Mouse (Mus musculus): ENCODE results near the gene Pld4.

GRCm38 (mm10) chr12:112745716-112746115, 14.7 kb upstream of the Pld4 start:
- TF ChIP-seq CTCF (IDR thresholded peaks at IDR 0.05; ENCODE audit: control insufficient read depth, insufficient read depth, insufficient replicate concordance, low read depth, low read length), result no peak
- TF ChIP-seq POLR2A (IDR thresholded peaks at IDR 0.05; ENCODE audit: control insufficient read depth, low read depth, low read length), result no peak
